Mouse (Mus musculus): ENCODE data around the gene Tmem235.

DNA sequence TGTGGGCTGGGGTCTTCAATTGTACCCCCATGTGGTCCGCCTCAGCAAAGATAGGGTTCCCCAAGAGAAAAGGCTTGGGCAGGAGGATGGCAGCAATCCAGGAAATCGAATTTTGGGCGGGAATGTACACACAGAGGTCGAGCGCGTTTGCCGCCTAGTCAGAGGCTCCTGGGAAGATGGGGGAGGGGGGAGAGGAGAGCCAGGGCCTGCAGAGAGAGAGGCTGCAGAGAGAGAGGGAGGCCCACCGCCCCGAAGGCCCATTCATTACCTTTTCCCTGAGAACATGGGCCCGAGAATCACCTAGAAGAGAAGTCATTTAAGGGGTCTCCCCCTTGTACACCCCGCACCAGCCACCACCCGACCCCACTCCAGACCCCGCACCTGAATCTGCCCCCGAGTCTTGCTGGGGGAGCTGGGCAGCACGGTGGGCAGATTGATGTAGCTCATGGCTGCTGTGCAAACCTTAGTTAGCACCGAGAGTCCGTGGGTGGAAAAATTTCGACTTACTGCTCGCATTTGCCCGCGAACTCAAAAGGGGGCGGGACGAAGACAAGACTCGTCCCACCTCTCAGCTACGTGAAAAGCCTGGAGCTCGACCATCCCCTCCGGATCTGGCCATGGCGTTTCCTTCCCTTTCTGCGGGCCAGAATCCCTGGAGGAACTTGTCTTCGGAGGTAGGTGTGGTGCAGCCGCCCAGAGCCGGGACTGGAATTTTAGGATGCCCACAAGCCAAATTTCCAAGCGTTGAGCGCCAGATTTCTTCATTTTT is 35.0 kb upstream of the Tmem235 start, which contains the start of the genes Afmid and Tk1:
- TF ChIP-seq CTCF (IDR thresholded peaks at IDR 0.05; ENCODE audit: control insufficient read depth, insufficient read depth, insufficient read length) (no peak), MYOD1 (IDR thresholded peaks at IDR 0.05; ENCODE audit: control insufficient read depth, insufficient read length, low read depth) (no peak), CEBPB (IDR thresholded peaks at IDR 0.05; ENCODE audit: low read depth) (no peak), USF1 (IDR thresholded peaks at IDR 0.05; ENCODE audit: low read depth) (no peak), MAX (IDR thresholded peaks at IDR 0.05) (peak; percentile 88), MYOG (IDR thresholded peaks at IDR 0.05; ENCODE audit: control insufficient read depth, extremely low read depth, insufficient read length) (no peak), FOSL1 (IDR thresholded peaks at IDR 0.05; ENCODE audit: insufficient read depth, low read length, poor library complexity, severe bottlenecking) (no peak)
